Mouse (Mus musculus) embryo, embryonic 10.5 days (tissue): ENCODE results near the gene Camta2.

Experiments
- DNase-seq: peaks from one replicate; pipeline ENCODE4 v3.0.0-alpha.2; 2015; ENCODE audit warnings: low spot score

Camta2 gene

DNA sequence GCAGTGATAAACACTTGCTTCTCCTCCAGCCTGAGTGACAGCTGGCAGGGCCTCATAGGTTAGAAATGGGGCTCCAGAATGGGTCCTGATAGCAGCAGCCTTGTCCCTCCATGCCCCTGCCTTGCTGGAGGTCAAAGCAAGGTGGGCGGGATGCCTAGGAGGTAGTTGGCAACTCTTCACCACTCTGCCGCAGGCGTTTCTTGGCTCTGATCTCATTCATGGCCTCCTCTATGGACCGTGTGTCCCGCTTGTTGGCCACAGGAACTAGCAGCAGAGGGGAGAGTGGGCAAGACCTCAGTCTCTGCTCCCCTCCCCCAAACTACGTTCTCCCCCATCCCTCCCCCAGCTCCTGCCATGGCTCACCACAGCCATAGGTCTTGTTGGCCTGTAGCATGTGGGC lies 23.9 kb downstream of the Camta2 start:
- no peak for DNase-seq

DNA sequence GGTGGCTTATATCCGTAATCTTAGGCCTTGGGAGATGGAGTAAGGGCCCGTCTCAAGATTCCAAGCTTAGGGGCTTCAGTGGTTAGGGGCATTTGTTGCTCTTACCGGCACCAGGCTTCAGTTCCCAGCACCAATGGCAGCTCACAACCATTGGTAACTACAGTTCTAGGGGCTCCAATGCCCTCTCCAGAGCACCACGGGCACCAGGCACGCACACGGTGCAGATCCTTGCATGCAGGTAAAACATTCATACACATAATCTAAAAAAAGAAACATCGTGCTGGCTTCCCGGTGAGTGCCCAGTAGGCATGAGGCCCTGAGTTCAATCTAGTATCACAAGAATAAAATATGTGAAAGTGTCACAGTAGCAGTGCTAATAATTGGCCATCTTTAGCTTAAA lies 24.8 kb downstream of the Camta2 start:
- no peak for DNase-seq

DNA sequence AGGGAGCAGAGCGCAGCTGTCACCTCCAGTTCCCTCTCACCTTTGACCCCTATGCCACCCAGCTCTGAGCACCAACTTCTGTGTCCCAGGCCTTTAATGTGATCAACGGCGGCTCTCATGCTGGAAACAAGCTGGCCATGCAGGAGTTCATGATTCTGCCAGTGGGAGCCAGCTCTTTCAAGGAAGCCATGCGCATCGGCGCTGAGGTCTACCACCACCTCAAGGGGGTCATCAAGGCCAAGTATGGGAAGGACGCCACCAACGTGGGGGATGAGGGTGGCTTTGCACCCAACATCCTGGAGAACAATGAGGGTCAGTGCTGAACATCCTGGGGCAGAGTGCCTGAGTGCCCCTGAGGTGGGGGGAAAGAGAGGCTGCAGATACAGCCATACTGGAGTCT lies 27.3 kb downstream of the Camta2 start:
- DNase-seq = no peak

DNA sequence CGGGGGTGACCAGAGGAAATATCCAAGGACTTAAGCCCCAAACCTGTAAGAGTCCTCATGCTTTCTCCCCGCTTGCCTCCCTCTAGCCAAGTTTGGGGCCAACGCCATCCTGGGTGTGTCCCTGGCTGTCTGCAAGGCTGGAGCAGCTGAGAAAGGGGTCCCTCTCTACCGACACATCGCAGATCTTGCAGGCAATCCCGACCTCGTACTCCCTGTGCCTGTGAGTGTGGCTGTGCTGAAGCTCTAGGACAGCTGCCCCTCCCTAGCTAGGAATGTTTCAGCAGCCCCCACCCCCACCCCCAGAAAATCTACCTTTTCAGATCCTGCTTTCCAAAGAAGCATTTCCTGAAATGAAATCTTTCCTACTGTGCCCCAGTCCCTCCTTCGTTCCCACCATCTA lies 29.0 kb downstream of the Camta2 start:
- DNase-seq = no peak

DNA sequence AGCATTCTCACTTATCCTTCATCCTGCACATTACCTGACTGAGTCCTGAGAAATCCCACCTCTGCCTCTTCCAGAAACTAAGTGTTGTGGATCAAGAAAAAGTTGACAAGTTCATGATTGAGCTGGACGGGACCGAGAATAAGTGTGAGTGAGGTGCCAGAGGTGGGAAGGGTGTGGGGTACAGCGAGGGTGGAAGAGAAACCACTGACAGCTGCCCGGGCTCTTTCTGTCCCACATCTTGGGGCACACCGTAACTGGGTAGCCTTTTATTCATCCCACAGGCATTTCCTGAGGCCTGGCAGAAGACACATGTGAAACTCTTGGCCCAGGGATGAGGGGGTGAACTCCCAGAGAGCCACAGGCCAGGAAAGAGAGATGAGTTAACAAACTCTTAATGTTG lies 29.4 kb downstream of the Camta2 start:
- DNase-seq = no peak

DNA sequence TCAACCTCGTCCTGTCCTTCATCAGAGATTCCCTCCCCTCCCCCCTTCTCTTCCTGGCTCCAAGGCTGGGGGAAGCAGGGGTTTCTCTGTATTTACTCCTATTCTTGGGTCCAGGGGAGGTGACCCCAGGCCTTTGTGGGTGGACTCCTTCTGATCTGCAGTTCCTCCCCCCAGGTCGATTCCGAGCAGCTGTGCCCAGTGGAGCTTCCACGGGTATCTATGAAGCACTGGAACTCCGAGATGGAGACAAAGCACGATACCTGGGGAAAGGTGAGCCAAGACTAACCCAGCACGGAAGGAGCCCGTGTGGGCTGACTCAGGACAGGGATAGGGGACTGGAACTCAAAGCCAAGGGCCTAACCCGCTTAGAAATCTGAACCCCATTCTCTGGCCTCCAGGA lies 29.9 kb downstream of the Camta2 start:
- DNase-seq = no peak

DNA sequence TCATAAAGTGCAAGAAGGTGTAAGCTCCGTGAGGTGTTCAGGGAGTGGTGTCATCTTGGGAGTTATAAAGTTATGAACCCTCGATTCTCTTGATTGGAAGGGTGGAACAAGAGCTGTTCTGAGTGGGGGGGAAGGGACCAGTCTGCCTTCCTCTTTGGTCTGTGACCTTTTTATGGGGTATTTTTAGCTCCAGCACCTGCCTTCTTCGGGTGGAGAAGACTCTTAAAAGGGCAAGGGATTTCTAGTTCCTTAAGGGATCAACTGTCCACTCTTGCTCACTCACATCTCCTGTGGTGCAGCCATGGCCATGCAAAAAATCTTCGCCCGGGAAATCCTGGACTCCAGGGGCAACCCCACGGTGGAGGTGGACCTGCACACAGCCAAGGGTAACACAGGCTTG lies 30.3 kb downstream of the Camta2 start:
- no peak for DNase-seq

DNA sequence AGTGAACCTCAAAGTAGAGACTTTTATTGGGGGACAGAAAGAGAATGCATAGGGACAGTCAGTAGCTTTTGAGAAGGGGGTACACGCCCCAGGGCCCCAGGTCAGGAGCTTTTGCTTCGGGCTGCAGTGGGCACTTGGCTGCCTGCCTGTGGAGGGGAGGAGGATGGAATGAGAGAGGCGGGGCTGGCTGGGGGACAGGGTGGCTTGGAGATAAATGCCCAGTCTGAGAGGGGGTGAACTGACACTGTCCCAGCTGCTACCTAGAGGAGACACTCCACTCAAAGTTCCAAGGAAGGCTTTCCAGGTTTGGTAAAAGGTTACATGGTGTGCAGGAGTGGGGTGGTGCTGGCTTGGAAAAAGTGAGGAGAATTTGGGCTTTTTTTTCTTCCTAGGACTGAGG lies 30.9 kb downstream of the Camta2 start, which contains the start of gene Eno3:
Eno3 (plus strand) TSS at position 239 of the 400 bp plus-strand sequence.
- peak; percentile 67 for DNase-seq

DNA sequence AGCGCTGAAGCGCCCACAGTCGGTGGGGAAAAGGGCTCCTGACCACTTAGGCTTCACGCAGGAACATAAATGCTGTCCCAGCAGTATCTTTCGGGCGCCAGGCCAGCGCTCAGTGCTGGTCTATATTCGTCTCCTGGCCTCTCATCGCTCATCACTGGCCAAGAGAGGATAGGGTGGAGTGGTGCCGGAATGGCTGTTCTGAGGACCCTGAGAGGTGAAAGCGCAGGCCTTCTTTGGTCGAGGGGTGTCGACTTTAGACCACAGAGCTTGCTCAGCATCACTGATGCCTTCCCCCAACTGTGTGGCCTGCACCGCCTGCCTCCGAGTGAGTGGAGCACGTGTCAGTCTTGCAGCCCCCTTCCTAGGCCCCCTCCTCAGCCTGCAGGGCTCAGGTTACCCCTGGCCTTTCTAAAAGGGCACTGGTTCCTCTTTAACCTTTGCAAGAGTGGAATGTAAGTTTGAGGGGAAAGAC lies 31.4 kb downstream of the Camta2 start:
- peak; percentile 84 for DNase-seq

DNA sequence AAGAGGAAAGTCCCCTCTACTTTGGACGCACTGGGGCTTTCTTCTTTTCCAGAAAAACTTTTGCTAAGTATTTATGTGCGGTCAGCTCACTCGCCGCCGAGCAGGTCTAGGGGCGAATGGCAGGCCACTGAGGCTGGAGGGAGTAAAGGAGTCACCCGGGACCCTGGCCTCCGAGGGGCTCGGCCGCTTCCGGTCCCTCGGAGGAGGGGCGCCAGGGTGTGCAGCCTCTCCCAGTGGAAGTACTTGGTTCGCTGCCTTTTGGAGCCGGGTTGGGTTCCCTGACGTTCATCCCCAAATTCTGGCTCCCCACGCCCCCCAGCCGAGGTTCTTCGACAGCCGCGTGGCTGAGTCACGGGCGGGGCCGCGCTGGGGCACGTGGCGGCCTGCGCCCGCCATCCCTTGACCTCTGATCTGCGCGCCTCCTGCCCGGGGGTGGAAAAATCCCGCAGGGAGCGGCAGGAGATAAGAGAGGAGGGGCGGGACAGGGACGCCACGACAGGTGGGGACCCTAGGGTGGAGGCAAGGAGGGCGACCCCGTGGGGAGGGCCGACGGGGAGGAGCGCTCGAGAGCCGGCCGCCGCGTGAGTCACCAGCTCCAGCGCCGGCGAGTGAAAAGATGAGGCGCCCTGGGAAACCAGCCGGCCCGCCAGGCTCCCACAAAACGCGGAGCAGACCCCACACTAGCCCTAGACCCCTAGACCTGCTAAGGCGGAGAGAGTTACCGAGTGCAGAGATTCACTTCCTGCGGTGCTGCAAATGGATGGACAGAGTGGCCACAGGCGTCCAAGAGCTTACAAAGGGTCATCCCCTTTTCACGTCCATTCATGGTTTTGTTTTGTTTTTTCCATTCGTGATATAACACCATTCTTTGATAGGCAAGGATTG lies 32.1 kb downstream of the Camta2 start:
- peak; percentile 78 for DNase-seq

DNA sequence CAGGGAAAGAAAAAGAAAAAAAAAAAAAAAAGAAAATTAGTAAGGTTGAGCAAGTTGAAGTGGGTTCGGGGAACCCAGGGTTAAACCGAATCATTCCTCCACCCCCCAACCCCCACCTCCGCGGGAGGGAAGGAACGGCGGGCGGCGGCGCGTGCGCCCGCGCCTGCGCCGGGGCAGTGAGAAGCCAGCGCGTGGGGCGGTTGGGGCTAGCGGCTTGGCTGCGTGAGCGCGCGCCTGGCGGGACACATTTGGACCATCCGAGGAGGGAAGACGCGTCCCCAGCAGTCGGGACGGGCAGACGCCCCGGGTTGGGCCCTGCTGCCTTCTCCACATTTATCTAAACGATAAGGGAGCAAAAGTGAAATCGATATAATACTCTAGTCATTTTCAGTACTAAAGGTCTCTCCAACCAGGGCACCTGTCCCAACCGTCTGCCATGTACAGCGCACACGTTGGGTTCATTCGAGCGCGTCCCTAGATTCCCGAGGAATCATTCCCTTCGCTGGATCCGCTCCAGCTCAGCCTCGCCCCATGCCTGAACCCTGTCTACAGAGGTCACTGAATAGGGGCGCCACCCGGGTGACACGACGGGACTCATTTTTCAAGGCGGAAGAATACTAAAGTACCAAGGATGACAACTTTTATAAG lies 32.9 kb downstream of the Camta2 start:
- DNase-seq = peak; percentile 89

DNA sequence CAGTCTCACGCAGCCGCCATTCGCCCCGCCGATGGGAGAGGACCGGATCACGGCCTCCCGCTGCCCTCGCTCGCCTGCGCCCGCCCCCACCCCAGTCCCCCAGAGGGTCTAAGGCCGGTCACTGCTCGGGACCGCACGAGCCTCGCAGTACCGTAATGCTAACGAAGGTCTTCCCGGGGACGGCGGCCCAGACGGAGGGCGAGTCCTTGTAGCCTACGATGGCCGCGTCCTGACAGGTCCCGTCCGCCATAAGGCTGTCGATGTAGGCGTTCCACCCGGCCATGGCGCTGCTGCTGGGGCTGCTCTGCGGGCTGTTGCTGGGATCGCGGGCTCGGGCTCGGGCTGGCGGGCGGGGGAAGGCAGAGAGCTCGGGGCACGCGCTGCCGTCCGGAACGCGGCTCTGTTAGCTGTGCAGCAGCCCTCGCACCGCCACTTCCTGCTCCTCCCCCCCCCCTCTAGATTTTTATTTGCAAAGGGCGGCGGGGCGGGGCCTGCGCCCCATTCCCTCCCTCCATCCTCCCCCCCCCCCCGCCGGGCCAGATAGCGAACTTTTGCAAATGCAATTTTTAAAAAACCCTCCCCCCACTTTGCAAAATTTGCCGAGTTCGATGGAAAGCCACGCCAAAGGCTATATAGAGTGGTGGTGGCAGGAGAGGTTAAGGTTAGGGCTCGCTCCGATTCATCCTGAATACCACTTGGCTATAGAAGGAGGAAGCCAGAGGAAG lies 33.5 kb downstream of the Camta2 start, which contains the start of gene Pfn1:
Pfn1 (minus strand) TSS at position 447 of the 725 bp plus-strand sequence.
- DNase-seq = peak; percentile 89

DNA sequence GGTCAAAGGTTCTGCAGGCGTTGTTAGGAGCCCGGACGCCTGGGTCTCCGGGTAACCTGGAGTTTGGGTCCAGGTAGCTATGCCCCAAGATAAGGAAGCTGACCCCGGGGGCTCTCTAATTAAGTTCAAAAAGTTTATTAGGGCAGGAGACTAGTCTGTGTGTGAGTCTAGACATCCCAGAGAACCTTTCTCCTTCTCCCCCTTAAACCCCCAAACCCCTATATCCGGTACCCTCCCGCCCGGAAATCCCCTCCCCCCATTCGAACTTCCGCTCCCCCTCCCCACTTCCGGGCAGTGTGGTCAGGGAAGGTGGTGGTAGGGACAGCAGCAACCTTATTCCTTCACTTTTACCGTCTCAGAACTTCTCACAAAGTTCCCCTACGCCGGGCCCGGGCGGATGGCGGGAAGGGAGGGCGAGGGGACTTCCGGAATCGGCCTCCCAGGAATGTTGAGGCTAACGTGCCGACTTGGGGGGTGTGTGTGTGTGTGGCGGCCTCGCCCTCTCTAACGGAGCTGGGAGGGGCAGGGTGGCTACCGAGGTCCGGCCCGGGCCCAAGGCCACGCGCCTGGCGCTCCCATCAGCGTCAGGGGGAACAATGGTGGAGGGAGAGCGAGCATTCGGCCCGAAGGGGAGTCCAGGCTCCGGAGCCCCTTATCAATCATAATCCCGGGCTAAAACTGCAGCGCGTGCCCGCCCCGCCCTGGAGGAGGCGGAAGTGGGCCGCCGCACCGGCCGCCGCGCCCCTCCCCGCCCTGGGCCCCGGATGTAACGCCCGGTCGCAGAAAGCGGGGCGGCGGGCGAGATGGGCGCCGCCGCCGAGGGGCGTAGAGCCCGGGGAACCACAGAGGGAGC lies 34.3 kb downstream of the Camta2 start:
- DNase-seq = peak; percentile 86

DNA sequence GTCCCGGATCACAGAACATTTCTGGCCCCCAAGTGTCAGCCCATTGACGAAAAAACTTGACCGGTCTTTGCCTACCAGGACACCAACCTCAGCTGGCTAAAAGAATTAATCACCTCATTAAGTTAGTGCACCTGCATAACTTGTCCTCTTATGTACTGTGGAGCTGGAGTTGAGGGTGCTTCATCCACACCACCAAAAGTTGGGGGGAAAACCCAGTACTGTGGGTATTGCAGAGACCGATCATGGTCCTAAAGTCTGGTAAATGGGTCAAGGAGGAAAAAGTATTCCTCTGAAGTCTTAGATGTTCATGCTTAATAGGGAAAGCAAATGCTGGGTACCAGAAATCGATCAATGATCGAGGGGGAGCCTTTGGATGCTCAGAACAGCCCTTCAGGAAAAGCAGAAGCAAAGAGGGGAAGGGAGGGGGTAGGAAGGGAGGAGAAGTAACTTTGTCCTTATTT lies 35.0 kb downstream of the Camta2 start:
- no peak for DNase-seq

DNA sequence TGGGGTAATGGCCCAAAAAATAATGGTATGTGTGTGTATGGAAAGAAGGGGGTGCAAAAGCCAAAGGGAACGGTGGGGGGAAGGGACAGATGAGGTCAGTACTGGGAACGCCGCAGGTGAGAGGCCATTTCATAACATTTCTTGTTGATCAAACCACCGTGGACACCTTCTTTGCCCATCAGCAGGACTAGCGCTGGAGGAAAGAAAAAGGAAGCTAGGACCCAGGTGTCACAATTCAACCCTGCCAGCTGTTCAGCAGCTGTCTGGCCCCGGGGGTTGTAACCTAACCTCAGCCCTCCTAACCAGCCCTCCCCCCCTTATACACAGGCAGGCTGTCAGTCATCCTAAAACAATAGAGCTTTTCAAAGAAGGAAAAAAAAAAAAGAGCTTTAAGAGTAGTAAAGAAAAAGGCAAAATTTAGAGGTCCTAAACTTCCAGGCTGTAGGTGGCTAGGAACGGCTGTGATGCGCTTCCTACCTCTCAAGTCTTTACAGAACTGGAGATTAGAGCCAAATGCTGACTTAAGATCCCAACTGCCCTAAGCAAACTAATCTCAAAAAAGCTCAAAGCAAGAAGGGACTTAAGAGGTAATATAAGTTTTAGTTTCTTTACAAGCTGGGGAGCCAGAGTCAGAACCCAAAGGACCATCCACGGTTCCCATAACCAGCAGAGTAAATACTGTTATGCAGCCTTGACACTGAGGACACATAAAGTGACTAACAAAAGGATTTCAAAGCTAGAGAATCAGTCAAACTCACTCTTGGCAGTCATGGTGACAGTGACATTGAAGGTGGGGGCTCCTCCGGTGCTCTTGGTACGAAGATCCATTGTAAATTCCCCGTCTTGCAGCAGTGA lies 35.6 kb downstream of the Camta2 start:
- peak; percentile 53 for DNase-seq

DNA sequence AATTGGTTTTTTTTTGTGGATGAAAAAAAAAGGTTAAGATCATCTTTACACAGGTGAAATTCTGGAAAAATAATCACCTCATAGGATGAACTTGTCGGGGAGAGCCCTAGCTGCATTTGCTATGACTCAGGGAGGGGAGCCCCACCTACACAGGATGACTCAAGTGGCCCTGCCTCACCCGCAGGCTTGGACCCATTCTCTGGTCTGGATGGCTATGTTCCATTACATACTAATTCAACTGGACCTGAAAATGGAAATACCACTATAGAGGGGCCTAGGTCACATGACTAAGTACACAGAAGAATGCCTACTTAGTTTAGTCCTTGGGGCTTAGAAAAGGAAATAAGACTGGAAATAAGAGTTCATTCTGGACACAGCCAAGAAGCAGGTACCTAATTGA lies 36.5 kb downstream of the Camta2 start:
- no peak for DNase-seq

DNA sequence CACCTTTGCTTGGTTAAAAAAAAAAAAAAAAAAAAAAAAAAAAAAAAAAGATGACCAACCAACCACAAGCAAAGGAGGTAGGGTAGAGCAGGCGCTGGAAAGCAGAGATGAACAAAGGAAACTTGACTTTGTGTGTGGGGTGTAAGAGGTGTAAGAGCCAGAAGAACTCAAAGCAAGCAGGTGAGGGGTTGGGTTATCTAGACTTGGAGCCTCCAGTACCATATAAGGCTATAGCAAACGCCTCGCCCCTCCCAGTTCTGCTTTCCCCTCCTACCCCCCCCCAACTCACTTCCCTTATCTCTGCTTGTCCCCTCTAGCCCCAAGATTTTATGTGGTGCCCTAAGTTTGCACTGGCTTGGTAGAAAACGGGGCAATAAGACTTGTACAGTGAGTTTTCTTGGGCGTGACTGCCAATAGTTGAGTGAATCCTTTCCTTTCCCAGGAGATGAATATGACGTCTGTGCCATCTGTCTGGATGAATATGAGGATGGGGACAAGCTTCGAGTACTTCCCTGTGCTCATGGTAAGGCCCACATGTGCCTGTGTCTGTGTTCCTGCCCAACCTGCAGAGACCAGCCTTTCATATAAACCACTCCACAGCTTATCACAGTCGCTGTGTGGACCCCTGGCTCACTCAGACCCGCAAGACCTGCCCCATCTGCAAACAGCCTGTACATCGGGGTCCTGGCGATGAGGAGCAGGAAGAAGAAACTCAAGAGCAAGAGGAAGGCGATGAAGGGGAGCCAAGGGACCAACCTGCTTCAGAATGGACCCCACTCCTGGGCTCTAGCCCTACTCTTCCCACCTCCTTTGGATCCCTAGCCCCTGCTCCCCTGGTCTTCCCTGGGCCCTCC lies 37.4 kb downstream of the Camta2 start:
- no peak for DNase-seq

DNA sequence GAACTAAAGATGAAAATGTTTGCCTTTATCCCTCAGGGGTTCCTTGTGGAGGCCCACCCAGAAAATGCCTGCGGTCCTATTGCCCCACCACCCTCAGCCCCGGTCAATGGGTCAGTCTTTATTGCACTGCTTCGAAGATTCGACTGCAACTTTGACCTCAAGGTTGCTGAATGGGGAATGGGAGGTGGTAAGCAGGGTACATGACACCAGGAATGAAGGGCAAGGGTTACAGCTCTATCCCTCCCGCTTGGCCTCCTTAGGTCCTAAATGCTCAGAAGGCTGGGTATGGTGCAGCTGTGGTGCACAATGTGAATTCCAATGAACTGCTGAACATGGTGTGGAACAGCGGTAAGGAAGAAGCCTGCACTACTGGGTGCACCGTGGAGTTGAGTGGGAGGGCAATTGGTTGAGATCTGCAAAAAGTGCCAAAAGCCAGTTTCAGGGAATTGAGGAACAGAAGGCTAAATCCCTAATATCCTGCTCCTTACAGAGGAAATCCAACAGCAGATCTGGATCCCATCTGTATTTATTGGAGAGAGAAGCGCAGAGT lies 38.6 kb downstream of the Camta2 start:
- DNase-seq = no peak

DNA sequence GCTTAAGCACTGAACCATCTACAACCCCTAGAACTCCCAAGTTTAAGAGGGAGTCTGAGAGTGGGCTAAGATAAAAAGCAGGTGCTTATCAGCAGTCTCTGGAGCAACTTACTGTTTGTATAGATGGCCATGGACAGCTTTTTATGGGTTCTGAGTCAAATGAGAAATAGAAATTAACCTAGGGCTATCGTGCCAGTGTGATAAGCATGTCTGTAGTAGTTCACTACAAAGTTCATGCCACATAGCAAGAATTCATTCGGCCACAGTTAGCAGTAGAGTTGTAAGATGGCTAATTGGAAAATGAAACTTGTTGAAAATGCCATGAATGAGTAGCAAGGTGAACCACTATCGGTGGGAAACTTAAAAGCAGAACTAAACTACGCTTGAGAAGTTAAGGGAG lies 39.4 kb downstream of the Camta2 start:
- no peak for DNase-seq
